Mouse (Mus musculus) forebrain, embryonic 10.5 days (tissue): ENCODE data around the gene Iqce. TPM values are rescaled to one million over a fixed set of nuclear protein-coding genes. Genes with fewer than 3 reads are reported as not detected.

Experiments used
- DNase-seq: peaks from one replicate; pipeline ENCODE4 v3.0.0-alpha.2; 2017; ENCODE audit warnings: low spot score; ENCODE audit errors: extremely low spot score
- H3K27ac ChIP-seq: fragments of 300-500 bp; sonication (generic); 2 replicates; pipeline ENCODE4 v1.5.1; 2016; ENCODE audit warnings: mild to moderate bottlenecking
- H3K27me3 ChIP-seq: fragments of 300-500 bp; sonication (generic); 2 replicates; pipeline ENCODE4 v1.6.1; 2016; ENCODE audit warnings: mild to moderate bottlenecking; ENCODE audit not compliant: poor library complexity, severe bottlenecking
- H3K36me3 ChIP-seq: fragments of 300-500 bp; sonication (generic); replicated peaks from 2 replicates; pipeline ENCODE4 v1.6.1; 2016; ENCODE audit warnings: mild to moderate bottlenecking, moderate library complexity
- H3K4me1 ChIP-seq: fragments of 300-500 bp; sonication (generic); 2 replicates; pipeline ENCODE4 v1.6.1; 2016
- H3K4me3 ChIP-seq: fragments of 300-500 bp; sonication (generic); 2 replicates; pipeline ENCODE4 v1.5.1; 2016; ENCODE audit warnings: mild to moderate bottlenecking, moderate library complexity
- H3K9me3 ChIP-seq: fragments of 300-500 bp; sonication (generic); 2 replicates; pipeline ENCODE4 v1.6.1; 2016; ENCODE audit warnings: mild to moderate bottlenecking, moderate library complexity
- WGBS: fragments of 180-500 bp; shearing (Covaris S2); methylation state at CpG from one replicate; pipeline ENCODE4 v1.1.7; 2016; 5-methylcytosine and 5-hydroxymethylcytosine counted together
- polyA plus RNA-seq: library from polyadenylated mRNA; unstranded; fragments of >200 nt; fragmentation: Nextera tagmentation; extraction: Ambion mirVana; gene quantifications from 2 replicates; pipeline ENCODE4 v1.2.1, GENCODE M21; 2016

The Iqce gene
- polyA plus RNA-seq, 1 experiment from 2014 or later = 24.0 TPM

- Histone ChIP-seq H3K27me3 (peaks cover 30% of the 10 kb centered on the region), H3K4me3 (no peak overlapping the region), H3K4me1 (peaks cover 12% of the 10 kb centered on the region), H3K36me3 (no peaks in the 10 kb centered on the region), H3K27ac (no peak overlapping the region), H3K9me3 (peaks cover 4% of the 10 kb centered on the region; the same call in 1 of the 2 replicates)
- DNase-seq = no peak
- WGBS = 88% methylated on average over 11 of the region's 11 CpGs
These were observed 29.0 kb upstream of the Iqce start for GRCm38 (mm10) chr5:140731040-140731797.

- 86% methylated on average over 17 of the region's 17 CpGs for WGBS
- Histone ChIP-seq H3K27me3 (no peaks in the 10 kb centered on the region), H3K4me3 (no peak overlapping the region), H3K36me3 (no peaks in the 10 kb centered on the region), H3K4me1 (0 out of 2 replicates have a peak, but pooled peaks cover 3% of the 10 kb centered on the region), H3K27ac (no peak overlapping the region), H3K9me3 (no peaks in the 10 kb centered on the region)
- no peak for DNase-seq
These were observed 25.0 kb upstream of the Iqce start for GRCm38 (mm10) chr5:140726946-140727740.

- Histone ChIP-seq H3K4me3 (no peak overlapping the region), H3K4me1 (0 out of 2 replicates have a peak, but pooled peaks cover 3% of the 10 kb centered on the region), H3K9me3 (no peaks in the 10 kb centered on the region), H3K36me3 (no peaks in the 10 kb centered on the region), H3K27me3 (no peaks in the 10 kb centered on the region), H3K27ac (no peak overlapping the region)
- 88% methylated on average over 7 of the region's 7 CpGs for WGBS
- no peak for DNase-seq
These were observed 24.1 kb upstream of the Iqce start for GRCm38 (mm10) chr5:140726062-140726839.

- H3K36me3 ChIP-seq = peaks cover 15% of the 10 kb centered on the region
- H3K27ac ChIP-seq = no peak within 1 kb of the TSS; the same call in 1 of the 2 replicates
- 0 out of 2 replicates have a peak, but pooled peaks cover 3% of the 10 kb centered on the region for H3K4me1 ChIP-seq
- no peaks in the 10 kb centered on the region for H3K9me3 ChIP-seq
- no peak for DNase-seq
- WGBS = 85% methylated on average over 13 of the region's 13 CpGs
- H3K4me3 ChIP-seq = no peak within 1 kb of the TSS
- H3K27me3 ChIP-seq = no peaks in the 10 kb centered on the region
These were observed 21.6 kb upstream of the Iqce start, which contains the start of gene Amz1 for GRCm38 (mm10) chr5:140723822-140724221. TSS of gene Amz1 (plus strand) at chr5:140724127.

- Histone ChIP-seq H3K27ac (no peak overlapping the region), H3K27me3 (no peaks in the 10 kb centered on the region), H3K9me3 (no peaks in the 10 kb centered on the region), H3K4me1 (0 out of 2 replicates have a peak, but pooled peaks cover 3% of the 10 kb centered on the region), H3K4me3 (no peak overlapping the region), H3K36me3 (peaks cover 32% of the 10 kb centered on the region)
- no peak for DNase-seq
- 80% methylated on average over 3 of the region's 3 CpGs for WGBS
These were observed 19.9 kb upstream of the Iqce start for GRCm38 (mm10) chr5:140722121-140722520.

GRCm38 (mm10) chr5:140720773-140721172 is 18.6 kb upstream of the Iqce start:
- no peaks in the 10 kb centered on the region for H3K27me3 ChIP-seq
- DNase-seq = no peak
- peaks cover 45% of the 10 kb centered on the region for H3K36me3 ChIP-seq
- 90% methylated on average over 7 of the region's 7 CpGs for WGBS
- no peaks in the 10 kb centered on the region for H3K9me3 ChIP-seq
- 0 out of 2 replicates have a peak, but pooled peaks cover 3% of the 10 kb centered on the region for H3K4me1 ChIP-seq
- no peak overlapping the region for H3K27ac ChIP-seq
- no peak overlapping the region for H3K4me3 ChIP-seq

GRCm38 (mm10) chr5:140711040-140711439 is 8.9 kb upstream of the Iqce start:
- no peaks in the 10 kb centered on the region for H3K27me3 ChIP-seq
- no peak overlapping the region for H3K4me3 ChIP-seq
- no peak for DNase-seq
- H3K4me1 ChIP-seq = peaks cover 3% of the 10 kb centered on the region
- H3K9me3 ChIP-seq = no peaks in the 10 kb centered on the region
- WGBS = 84% methylated on average over 5 of the region's 5 CpGs
- peaks cover 88% of the 10 kb centered on the region for H3K36me3 ChIP-seq
- H3K27ac ChIP-seq = no peak overlapping the region

- WGBS = 91% methylated on average over 6 of the region's 6 CpGs
- H3K9me3 ChIP-seq = no peaks in the 10 kb centered on the region
- no peak for DNase-seq
- H3K27ac ChIP-seq = no peak overlapping the region
- H3K27me3 ChIP-seq = no peaks in the 10 kb centered on the region
- peaks cover 81% of the 10 kb centered on the region for H3K36me3 ChIP-seq
- H3K4me1 ChIP-seq = peaks cover 10% of the 10 kb centered on the region
- no peak overlapping the region for H3K4me3 ChIP-seq
These were observed 8.1 kb upstream of the Iqce start for GRCm38 (mm10) chr5:140710315-140710714.

- Histone ChIP-seq H3K4me3 (peak overlapping the region; percentile 70), H3K27me3 (no peaks in the 10 kb centered on the region), H3K36me3 (peaks cover 34% of the 10 kb centered on the region), H3K4me1 (peaks cover 46% of the 10 kb centered on the region), H3K9me3 (no peaks in the 10 kb centered on the region), H3K27ac (peak overlapping the region; percentile 96)
- 68% methylated on average over 7 of the region's 7 CpGs for WGBS
- DNase-seq = no peak
These were observed 3.5 kb upstream of the Iqce start for GRCm38 (mm10) chr5:140705501-140706171.

- Histone ChIP-seq H3K4me3 (peak within 1 kb of the TSS; percentile 70), H3K27me3 (no peaks in the 10 kb centered on the region), H3K36me3 (peaks cover 30% of the 10 kb centered on the region), H3K9me3 (no peaks in the 10 kb centered on the region), H3K27ac (peak within 1 kb of the TSS; percentile 96), H3K4me1 (peaks cover 56% of the 10 kb centered on the region)
- DNase-seq = peak; percentile 100
- under 1% methylated on average over 69 of the region's 69 CpGs for WGBS
These were observed 2.4 kb upstream of the Iqce start, which contains the start of gene Brat1 for GRCm38 (mm10) chr5:140704378-140705251. TSS of gene Brat1 (plus strand) at chr5:140705011.
